Mouse (Mus musculus): Measurements from ENCODE around the gene Sectm1b. TPM values are rescaled to one million over a fixed set of nuclear protein-coding genes. Genes with fewer than 3 reads are reported as not detected.
"Not testable (repeated sequence)": the region's sequence is repeated elsewhere in the genome, so short reads cannot be mapped to it uniquely, and the experiment has no call there.

The Sectm1b gene
- not detected in 2 replicates for total RNA-seq (2021)
- long read RNA-seq: 0 reads

GRCm38 (mm10) chr11:121063379-121063778 is at the start of gene Sectm1b:
Sectm1b (minus strand) TSS chr11:121063569.
- no peak for DNase-seq

GRCm38 (mm10) chr11:121112091-121112775 is 48.9 kb upstream of the Sectm1b start:
- peak; percentile 78 for DNase-seq

- no peak for DNase-seq
Observed at GRCm38 (mm10) chr11:121111601-121112000, 48.2 kb upstream of the Sectm1b start.

GRCm38 (mm10) chr11:121111051-121111450 is 47.7 kb upstream of the Sectm1b start:
- DNase-seq: peak; percentile 53

- DNase-seq: peak; percentile 33
Observed at GRCm38 (mm10) chr11:121109986-121110385, 46.6 kb upstream of the Sectm1b start.

DNA sequence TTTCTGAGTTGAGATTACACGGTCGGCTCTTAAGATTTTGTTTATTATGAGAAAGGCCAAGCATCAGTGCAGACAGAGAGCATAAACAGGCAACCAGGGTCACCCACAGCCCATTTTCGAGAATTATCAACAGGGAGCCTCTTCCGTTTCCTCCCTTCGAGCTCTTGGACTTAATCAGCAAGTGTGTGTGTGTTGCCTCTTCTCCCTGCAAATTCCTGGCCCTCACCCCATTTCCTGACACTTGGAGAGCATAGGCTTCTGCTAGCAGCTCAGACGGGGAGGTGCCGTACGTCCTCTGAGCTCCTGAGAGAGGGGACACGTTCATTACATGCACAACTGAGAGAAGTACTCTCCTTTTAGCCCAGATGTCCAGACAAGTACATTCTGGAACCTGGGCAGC is 44.7 kb upstream of the Sectm1b start:
- no peak for DNase-seq

DNA sequence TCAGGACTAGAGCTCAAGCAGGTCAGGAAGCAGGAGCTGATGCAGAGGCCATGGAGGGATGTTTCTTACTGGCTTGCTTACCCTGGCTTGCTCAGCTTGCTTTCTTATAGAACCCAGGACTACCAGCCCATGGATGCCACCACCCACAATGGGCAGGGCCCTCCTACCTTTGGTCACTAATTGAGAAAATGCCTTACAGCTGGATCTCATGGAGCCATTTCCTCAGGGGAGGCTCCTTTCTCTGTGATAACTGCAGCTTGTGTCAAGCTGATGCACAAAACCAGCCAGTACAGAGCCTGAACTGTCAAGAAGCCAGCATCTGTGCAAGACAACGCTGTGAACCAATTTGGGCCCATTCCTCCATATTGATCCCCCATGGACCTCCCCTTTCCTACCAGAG is 43.9 kb upstream of the Sectm1b start:
- DNase-seq: not testable (repeated sequence)

- no peak for DNase-seq
Observed at GRCm38 (mm10) chr11:121101124-121101805, 37.9 kb upstream of the Sectm1b start.

DNA sequence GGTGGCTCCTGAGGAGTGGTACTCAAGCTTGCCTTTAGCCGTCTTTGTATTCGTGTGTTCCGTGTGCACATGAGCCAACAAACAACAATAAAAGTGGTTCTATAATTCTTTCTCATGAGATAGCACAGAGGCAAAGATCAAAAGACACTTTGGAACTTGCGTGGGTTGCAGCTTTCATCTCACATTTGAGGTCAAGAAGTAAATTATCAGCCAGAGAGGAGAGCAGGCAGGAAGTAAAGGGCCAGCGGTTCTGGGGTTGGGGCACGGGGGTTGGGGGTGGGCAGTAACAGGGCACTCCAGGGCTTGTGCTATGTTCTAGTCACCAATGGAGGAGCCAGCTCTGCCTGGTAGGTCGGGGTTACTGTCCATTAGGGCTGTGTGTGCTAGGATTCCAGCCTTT is 37.3 kb upstream of the Sectm1b start:
- DNase-seq: no peak

- no peak for DNase-seq
Observed at GRCm38 (mm10) chr11:121099762-121100161, 36.4 kb upstream of the Sectm1b start.

- no peak for DNase-seq
Observed at GRCm38 (mm10) chr11:121092606-121093585, 29.5 kb upstream of the Sectm1b start.

GRCm38 (mm10) chr11:121090943-121091342 is 27.6 kb upstream of the Sectm1b start:
- DNase-seq: no peak

- no peak for DNase-seq
Observed at GRCm38 (mm10) chr11:121089756-121090546, 26.6 kb upstream of the Sectm1b start.

GRCm38 (mm10) chr11:121088997-121089396 is 25.6 kb upstream of the Sectm1b start:
- no peak for DNase-seq

GRCm38 (mm10) chr11:121086296-121086695 is 22.9 kb upstream of the Sectm1b start:
- no peak for DNase-seq

GRCm38 (mm10) chr11:121085181-121085580 is 21.8 kb upstream of the Sectm1b start:
- DNase-seq: no peak

GRCm38 (mm10) chr11:121082857-121083500 is 19.6 kb upstream of the Sectm1b start:
- DNase-seq: no peak

DNA sequence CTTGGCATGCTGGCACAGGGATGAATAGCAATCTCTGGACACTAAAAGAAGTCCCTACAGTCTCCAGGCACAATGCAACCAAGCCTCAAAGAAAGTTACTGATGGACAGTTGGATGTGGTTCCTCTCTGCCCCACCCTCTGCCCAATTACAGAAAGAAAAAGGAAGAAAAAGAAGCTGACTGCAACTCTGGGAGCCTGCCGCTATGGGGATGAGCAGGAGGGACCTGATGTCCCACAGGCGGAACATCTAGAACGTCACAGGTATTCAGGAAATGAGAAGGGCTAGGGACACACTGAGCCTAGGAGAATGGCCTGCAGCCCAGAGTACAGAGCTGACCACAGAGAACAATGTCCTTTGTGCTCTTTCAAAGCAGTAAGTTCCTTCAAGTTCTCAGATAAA is 18.9 kb upstream of the Sectm1b start:
- DNase-seq: no peak

DNA sequence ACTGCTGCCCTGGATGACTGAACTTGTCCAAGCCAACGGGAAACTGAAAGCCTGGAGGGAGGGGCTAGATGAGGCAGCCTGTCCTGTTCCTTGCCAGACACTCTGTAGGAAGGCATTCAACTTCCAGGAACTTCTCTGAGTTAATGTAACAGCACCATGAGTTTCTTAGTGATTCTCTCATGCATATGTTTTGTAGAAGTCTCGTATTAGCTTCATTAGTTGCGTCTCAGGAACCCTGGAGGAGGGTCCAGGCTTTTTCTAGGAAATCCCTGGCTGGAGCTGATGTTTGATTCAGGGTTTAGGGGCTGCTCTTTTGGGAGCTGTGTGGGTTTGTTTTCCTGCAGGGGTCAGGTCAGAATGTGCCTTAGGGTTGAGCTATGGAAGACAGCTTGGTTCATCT is 17.8 kb upstream of the Sectm1b start, which contains the start of gene Sectm1a:
Gene Sectm1a (minus strand): TSS at position 101 of the 400 bp plus-strand sequence.
- no peak for DNase-seq

GRCm38 (mm10) chr11:121080330-121080729 is 17.0 kb upstream of the Sectm1b start:
- no peak for DNase-seq

- no peak for DNase-seq
Observed at GRCm38 (mm10) chr11:121075655-121076054, 12.3 kb upstream of the Sectm1b start.
